Mouse (Mus musculus) natural killer cell, adult 2 months (primary cell): ENCODE data around the gene Ripk1.

Experiments used
- DNase-seq, 2 experiments: peaks; one replicate each; pipeline ENCODE4 v3.0.0; 2022; ENCODE audit warnings: low spot score in 2 of 2

The Ripk1 gene

GRCm38 (mm10) chr13:34002058-34003006, at the start of gene Ripk1, which contains the start of gene Serpinb6a:
Gene Ripk1 (plus strand): TSS chr13:34002363.
Gene Serpinb6a (minus strand): TSS chr13:34002794.
- DNase-seq = peak; percentile 86 to 90

DNA sequence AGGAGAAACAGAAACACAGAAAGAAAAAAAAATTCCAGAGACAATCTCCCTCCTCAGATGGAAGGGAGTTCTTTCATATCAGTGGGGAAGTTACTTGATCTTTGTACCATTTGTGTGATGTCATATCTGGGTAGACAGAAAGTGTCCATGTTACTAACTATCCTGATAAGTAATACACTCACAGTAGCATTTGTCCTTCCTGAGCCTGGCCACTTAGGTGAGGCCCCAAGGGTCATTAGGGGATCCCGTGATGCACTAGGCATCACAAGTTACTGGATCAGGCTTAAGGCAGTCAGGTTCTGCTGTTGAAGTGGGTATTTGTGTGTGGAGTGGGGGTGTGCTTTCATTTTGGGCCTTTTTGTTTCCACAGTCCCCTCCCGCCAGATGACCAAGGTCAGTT, 49.2 kb upstream of the Ripk1 start:
- no peak for DNase-seq

- peak; percentile 5 to 12 for DNase-seq
Measured at GRCm38 (mm10) chr13:33956571-33957421, 45.4 kb upstream of the Ripk1 start.

DNA sequence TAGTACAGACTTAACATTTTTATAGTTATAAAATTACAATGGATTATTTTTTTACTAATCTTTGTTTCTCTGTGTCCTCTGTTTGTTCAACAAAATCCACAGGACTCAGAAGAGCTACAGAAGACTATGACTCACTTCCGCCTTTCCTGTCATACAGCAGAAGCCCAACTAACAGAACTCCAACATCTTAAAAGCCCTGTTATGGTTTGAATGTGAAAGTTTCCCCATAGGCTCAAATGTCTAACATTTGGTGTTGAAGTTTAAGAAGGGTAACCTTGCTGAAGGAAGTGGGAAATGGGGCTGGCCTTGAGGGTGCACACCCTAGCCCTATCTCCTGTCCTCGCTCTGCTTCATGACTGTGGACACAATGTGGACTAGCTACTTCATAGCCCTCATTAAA, 42.4 kb upstream of the Ripk1 start:
- DNase-seq = no peak

DNA sequence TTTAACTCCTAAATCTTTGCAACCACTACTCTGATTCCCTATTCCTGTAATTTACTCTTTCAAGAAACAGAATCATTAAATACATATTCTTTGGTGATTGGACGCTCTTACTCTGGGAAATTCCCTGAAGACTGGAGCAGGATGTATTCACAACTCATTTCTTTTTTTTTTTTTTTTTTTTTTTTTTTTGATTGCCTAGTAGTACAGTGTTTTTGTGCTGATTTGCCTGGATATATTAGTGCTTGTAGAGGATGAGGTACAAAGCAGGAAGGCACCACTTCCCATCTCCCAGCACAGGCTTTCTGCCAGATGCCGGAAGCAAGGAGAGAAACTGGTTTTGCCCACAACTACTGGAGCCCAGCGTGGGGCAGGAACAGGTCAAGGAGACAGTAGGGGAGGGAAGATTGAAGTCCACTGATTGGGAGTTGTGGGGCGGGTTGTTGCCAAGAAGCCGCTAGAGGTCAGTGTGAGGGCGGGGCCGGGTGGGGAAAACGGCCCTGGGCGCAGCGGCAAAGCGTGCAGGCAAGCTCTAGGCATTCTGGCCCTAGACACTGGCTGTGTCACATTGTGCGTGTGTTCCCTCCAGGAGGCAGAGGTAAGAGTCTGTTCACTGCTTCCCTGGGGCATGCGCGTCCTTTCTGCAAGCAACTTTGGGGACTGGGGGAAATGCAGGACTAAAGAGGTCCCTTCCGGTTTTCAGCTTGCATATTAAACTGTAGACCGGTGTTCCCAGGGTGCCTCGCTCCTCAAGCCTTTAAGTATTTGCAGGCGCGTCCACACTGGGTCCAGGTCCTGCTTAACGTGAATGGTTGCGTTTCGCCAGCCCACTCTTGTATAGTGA, 37.7 kb upstream of the Ripk1 start, which contains the start of gene Nqo2:
Gene Nqo2 (plus strand): TSS at position 482 of the 841 bp plus-strand sequence.
- peak; percentile 12 to 29 for DNase-seq

GRCm38 (mm10) chr13:33965056-33966024, 36.8 kb upstream of the Ripk1 start:
- DNase-seq = no peak

GRCm38 (mm10) chr13:33966025-33966412, 36.1 kb upstream of the Ripk1 start:
- DNase-seq = no peak

- DNase-seq = no peak
Measured at GRCm38 (mm10) chr13:33966574-33966973, 35.6 kb upstream of the Ripk1 start.

DNA sequence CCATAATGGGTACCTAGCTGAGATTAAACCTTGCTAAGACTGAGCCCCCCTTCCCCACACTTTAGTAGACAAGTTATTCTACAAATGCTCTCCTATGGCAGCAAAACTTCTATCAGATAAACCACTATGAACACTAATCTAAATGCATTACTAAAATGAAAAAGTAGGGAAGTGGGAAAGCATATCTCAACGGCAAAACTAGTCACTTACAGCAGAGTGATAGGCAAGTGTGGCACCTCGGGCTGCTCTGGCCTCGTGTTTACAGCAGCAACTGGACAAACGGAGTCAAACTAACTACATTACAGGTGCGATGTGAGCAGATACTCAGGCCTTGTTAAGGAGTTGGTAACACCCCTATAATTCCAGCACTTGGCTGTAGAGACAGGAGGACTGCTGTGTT, 12.5 kb upstream of the Ripk1 start:
- DNase-seq = no peak

DNA sequence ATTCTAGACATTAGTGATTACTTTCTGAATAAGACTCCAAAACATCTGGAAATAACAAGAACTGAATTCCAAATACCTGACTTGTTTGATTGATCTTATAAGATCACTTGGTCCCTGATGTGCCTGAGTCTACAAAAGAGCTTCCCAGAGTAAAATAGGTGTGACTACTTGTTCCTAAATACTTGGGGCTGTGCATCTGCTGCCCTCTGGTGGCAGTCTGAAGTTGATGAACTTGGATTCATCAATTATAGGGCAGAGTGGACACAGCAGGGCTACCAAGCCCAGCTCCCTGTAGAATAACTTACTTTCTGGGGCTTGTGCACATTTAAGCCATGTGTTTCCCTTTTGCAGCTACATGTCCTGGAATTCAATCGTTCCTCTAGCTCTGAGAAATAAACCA, 7.0 kb upstream of the Ripk1 start:
- peak; percentile 19 to 47 for DNase-seq

DNA sequence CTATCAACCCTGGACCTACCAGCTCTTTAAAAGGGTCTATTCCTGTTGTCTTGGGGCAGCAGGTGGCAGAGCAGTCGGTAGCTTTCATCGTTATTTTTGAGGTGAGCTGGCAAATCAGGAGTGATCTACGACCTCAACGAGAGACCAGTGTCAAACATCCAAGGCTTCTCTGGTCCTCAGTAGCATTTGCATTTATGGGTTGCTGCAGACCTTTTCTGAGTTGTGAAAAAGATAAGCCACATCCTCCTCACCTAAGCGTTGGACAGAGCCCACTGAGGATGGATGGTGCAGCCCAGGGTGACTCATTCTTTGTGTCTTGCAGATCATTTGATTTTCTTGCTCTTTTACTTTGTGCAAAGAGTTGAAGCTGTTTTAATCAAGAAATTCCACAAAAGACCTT, 895 bp downstream of the Ripk1 start:
- DNase-seq = peak; percentile 33 to 43

DNA sequence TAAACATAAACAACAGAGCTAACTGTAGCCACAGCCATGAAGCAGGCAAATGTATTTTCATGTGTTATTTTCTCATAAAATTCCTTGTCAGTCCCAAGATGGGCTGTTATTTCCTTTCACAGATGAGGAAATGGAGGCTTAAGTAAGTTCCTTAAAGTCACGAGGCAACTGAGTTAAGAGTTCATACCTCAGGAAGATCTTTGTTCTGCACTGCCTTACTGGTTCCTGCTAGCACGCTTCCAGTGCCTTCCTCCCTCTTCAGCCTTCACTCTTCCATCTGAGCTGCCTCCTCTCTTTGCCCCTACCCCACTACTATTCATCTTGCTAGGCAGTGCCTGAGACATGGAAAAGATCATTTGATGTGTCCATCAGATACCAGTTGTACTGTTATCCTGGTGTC, 5.1 kb downstream of the Ripk1 start:
- no peak for DNase-seq

DNA sequence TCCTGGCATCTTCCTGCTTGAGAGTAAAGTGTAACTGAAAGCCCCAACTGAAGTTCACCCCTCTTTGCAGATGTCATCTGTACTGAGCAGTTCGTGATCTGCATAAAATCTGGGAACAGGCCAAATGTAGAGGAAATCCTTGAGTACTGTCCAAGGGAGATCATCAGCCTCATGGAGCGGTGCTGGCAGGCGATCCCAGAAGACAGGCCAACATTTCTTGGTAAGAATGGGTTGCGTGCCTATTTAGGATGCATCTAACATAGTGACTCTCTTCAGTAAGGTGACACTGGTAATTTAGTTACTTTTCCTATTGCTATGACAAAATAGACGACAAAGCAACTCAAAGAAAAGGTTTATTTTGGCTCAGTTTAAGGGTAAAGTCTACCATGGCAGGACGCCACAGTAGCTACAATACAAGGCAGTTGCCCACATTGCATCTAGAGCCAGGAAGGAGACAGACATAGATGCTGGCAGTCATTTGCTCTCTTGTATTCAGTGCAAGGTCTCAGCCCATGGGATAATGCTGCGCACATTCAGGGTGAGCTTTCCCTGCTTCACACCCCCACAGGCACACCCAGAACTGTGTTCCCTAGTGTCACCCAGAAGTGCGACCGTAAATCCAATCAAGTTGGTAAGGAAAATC, 14.9 kb downstream of the Ripk1 start:
- no peak for DNase-seq

- no peak for DNase-seq
Measured at GRCm38 (mm10) chr13:34018521-34018920, 16.4 kb downstream of the Ripk1 start.

DNA sequence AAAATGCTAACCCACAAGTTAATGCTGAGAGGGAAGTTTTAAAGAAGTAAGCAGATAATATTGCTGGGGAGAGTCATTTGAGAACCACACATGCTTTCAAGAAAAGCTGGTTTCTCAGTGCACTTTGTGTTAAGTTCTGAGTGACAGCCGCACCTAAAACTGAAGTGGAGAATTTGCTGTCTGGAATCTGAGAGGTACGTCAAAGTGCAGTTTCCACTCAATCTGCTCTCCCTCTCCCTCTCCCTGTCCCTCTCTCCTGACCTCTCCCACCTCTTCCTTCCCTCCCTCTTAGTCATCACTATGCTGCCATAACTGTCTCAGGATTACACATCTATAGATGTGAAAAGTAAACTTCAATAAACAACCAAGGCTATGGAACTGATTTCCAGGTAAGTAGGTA, 19.8 kb downstream of the Ripk1 start:
- no peak for DNase-seq

DNA sequence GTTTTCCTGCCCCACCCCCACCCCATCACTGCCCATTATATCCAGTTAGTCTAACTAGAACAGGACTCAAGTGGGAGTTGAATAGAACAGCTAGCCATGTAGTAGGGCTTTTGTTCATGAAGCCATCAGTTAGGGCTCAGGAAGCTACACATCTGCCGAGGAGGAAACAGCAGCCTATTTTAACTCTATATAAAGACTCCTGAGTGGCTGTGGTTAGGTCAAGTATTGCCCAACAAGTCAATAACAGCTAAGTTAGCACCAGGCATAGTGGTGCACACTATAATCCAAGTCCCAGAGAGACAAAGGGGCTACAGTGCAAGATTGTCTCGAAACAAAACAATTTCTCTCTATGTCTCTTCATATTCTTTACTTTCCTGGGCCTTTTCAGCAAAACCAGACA, 29.9 kb downstream of the Ripk1 start:
- DNase-seq = no peak

DNA sequence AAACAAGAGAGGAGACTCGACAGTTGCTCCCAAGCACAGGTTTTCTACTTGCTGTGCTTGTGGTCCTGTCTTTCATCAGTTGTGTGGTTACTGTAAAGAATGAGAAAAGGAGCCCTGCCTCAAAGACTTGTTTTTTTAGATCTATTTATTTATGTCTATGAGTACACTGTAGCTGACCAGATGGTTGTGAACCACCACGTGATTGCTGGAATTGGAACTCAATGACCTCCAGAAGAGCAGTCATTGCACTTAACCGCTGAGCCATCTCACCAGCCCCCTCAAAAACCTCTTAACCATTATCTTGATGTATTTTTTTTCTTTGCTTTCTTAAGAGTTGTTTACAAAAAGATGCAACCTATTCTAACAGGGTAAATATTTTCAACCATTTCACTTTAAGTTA, 33.3 kb downstream of the Ripk1 start:
- DNase-seq = no peak

GRCm38 (mm10) chr13:34036726-34037125, 34.6 kb downstream of the Ripk1 start:
- no peak for DNase-seq

DNA sequence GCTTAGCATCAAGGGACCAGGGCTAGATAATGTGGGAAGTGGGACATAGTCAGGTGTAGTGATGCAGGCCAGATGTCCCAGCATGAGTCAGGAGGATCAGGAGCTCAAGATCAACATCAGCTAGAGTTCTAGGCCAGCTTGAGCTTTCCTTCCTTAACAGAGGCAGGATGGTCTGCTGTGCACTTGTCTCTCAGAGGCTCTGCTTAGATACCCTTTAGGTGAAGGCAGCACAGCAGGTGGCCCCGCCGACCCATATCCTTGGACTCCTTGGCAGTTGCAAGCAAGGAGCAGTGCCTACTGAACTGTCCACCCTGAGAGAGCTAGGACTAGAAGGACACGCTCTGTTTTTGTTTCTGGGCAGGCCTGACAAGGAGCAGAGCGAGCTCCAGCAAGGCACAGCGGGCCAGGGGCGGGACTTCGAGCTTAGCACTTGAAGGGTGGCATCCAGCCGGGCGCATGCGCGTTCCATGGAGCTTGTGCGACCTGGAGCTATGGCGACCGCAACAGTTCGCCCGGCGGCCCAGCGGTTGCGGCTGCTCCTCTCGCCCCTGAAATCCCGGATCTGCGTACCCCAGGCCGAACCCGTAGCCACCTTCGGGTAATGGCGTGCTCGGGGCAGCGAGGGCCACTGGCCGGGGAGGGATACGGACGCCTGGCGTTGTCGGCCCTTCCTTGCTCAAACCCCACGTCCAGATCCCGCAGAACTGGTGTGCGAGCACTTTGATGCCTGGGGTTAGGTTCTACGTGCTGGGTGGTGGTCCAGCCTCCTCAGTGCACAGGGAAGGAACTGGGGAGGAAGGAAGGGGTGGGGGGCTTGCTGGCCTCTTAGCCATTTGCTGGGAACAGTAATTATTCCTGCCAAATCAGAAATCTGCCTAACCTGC, 35.3 kb downstream of the Ripk1 start, which contains the start of gene Bphl:
Gene Bphl (plus strand): TSS at position 426 of the 884 bp plus-strand sequence.
- peak; percentile 75 to 84 for DNase-seq
